Comparison of ENCODE assay signal across 8 mouse cellular contexts in the genomic region with DNA sequence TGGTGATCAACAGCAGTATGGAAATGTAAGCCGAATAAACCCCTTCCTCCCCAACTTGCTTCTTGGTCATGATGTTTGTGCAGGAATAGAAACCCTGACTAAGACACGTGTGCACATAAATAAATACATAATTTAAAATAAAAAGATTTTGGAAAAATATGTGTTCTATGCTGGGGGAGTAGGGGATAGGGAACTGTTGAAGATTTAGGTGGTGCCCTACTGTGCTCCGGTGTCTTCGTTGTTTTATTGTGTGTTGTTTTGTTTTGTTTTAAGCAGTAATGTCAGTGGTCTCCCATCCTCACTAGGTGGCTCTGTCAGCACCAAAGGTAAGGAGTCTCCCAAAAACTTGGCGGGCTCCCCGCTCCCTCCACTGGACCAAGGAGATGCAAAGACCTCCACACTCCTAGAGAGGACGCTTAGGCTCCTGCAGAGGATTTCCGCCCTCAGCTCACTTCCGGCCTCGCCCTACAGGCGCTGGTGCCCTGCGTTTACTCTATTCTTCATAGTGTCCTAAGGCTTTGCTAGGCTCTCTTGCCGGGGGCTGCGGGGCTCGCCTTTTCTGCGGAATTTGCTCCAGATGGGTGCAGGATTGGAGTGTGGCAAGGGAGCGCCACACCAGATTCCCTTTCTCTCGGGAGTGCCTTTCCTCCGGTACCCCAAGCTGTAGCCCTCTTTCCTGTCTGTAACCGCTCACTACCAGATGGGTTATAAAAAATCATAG. TPM values are rescaled to one million over a fixed set of nuclear protein-coding genes. Genes with fewer than 3 reads are reported as not detected.
DNase-seq lines count a peak whose midpoint lies in the region; ATAC-seq and TF ChIP-seq lines count a peak whose summit lies in the region.

No protein-coding gene starts in this region.

- ATAC-seq in activated CD4-positive, CD25-positive, alpha-beta regulatory T cell, adult 4 months = peak; percentile 97
- ATAC-seq in intestine, embryonic 14.5 days (replicated peaks; ENCODE audit: low FRiP score, low TSS enrichment, low read depth) = peak; percentile 83

- DNase-seq in gastrocnemius, postnatal 25 days = peak; percentile 55
- DNase-seq in intestine, embryonic 14.5 days (ENCODE audit: low spot score) = peak; percentile 86
- DNase-seq in left cerebral cortex, postnatal 10 days (ENCODE audit: extremely low spot score in 1 of 2, low spot score in 2 of 2) = peak; percentile 71 to 84
- peak; percentile 89 to 90 for DNase-seq in right cerebral cortex, postnatal 10 days (ENCODE audit: low spot score in 2 of 2)
- peak; percentile 58 to 71 for DNase-seq in urinary bladder, postnatal 4 days (ENCODE audit: low spot score in 2 of 2)

- H3K4me2 ChIP-seq in intestine, embryonic 14.5 days (ENCODE audit: low read length) = peak overlapping the region; percentile 74

- TF ChIP-seq CTCF in cortical plate, adult 2 months (IDR thresholded peaks at IDR 0.05; ENCODE audit: extremely low read depth, insufficient read depth, low read length) = no peak

- H3K4me1 ChIP-seq in cortical plate, adult 2 months (ENCODE audit: control insufficient read depth, insufficient read depth, low read length) = no peaks in the 10 kb centered on the region
- no peaks in the 10 kb centered on the region for H3K4me1 ChIP-seq in intestine, embryonic 14.5 days (replicated peaks; ENCODE audit: control insufficient read depth, insufficient read depth, low read length)
- H3K4me1 ChIP-seq in megakaryocyte, embryonic 14.5 days = peaks cover 19% of the 10 kb centered on the region

- no peaks in the 10 kb centered on the region for H3K9me3 ChIP-seq in intestine, embryonic 14.5 days (ENCODE audit: control insufficient read depth, low read length)
- H3K9me3 ChIP-seq in megakaryocyte, embryonic 14.5 days = peaks cover 14% of the 10 kb centered on the region

- peak overlapping the region; percentile 36; the same call in 1 of the 2 replicates for H3K27ac ChIP-seq in cortical plate, adult 2 months (ENCODE audit: insufficient read depth, low read length)
- peak overlapping the region; percentile 36; the same call in 1 of the 2 replicates for H3K27ac ChIP-seq in intestine, embryonic 14.5 days (ENCODE audit: low read depth)

- peak overlapping the region; percentile 62 for H3K9ac ChIP-seq in intestine, embryonic 14.5 days (ENCODE audit: low read length)

- peak overlapping the region; percentile 72 for H3K4me3 ChIP-seq in cortical plate, adult 2 months (ENCODE audit: insufficient read depth, low read length)
- H3K4me3 ChIP-seq in intestine, embryonic 14.5 days (ENCODE audit: low read depth, low read length) = peak overlapping the region; percentile 55
- H3K4me3 ChIP-seq in megakaryocyte, embryonic 14.5 days (replicated peaks) = peak overlapping the region; percentile 91

- peak; percentile 88 for TF ChIP-seq POLR2A in cortical plate, adult 2 months (IDR thresholded peaks at IDR 0.05; ENCODE audit: extremely low read depth, insufficient read depth, low read length)

- 16% methylated on average over 20 of the region's 20 CpGs for WGBS in intestine, embryonic 14.5 days

- no peaks in the 10 kb centered on the region for H3K36me3 ChIP-seq in intestine, embryonic 14.5 days (ENCODE audit: control insufficient read depth, insufficient read depth, low read length)
- no peaks in the 10 kb centered on the region for H3K36me3 ChIP-seq in megakaryocyte, embryonic 14.5 days (replicated peaks; ENCODE audit: low read length)

- intact Hi-C loops in left cerebral cortex, postnatal 10 days (cut with DNase I) = no loop called here

- H3K27me3 ChIP-seq in intestine, embryonic 14.5 days (replicated peaks; ENCODE audit: control insufficient read depth, insufficient read depth, low read length) = peaks cover 4% of the 10 kb centered on the region; the same call in 1 of the 2 replicates
- H3K27me3 ChIP-seq in megakaryocyte, embryonic 14.5 days (replicated peaks) = peaks cover 2% of the 10 kb centered on the region

RNA-seq across cellular contexts. Expression of gene Rgs9, which starts 14.1 kb away (rescaled TPM):
- polyA plus RNA-seq in activated CD4-positive, CD25-positive, alpha-beta regulatory T cell, adult 4 months (2017; shearing (Covaris generic)) = 1 to 10 TPM; 3.3 to 5.5 TPM
- 12.5 and 57.8 TPM in 2 replicates for polyA plus RNA-seq in cortical plate, adult 2 months (2012; rRNA removed)
- under 1 TPM in 1 of 2 experiments, not detected in 1; 0.19 TPM for total RNA-seq in gastrocnemius, postnatal 25 days (2021)
- 4.7 and 5.0 TPM in 2 replicates for polyA plus RNA-seq in intestine, embryonic 14.5 days (2014; fragmentation: Nextera tagmentation; extraction: Ambion mirVana)
- 10 to 100 TPM; 27.5 to 41.7 TPM for total RNA-seq in left cerebral cortex, postnatal 10 days (2021)
- 1.7 and 3.2 TPM in 2 replicates for polyA plus RNA-seq in megakaryocyte, embryonic 14.5 days (2012; ENCODE audit: insufficient read depth, low replicate concordance)

RNA-seq across cellular contexts. Expression of gene Gna13, which starts 50.6 kb away (rescaled TPM):
- polyA plus RNA-seq in activated CD4-positive, CD25-positive, alpha-beta regulatory T cell, adult 4 months (2017; shearing (Covaris generic)) = 10 to 100 TPM; 56.6 to 64.4 TPM
- polyA plus RNA-seq in cortical plate, adult 2 months (2012; rRNA removed) = 35.5 and 37.0 TPM in 2 replicates
- 10 to 100 TPM; 24.2 to 25.3 TPM for total RNA-seq in gastrocnemius, postnatal 25 days (2021)
- polyA plus RNA-seq in intestine, embryonic 14.5 days (2014; fragmentation: Nextera tagmentation; extraction: Ambion mirVana) = 36.9 and 38.0 TPM in 2 replicates
- total RNA-seq in left cerebral cortex, postnatal 10 days (2021) = 10 to 100 TPM; 46.3 TPM
- 42.6 and 60.8 TPM in 2 replicates for polyA plus RNA-seq in megakaryocyte, embryonic 14.5 days (2012; ENCODE audit: insufficient read depth, low replicate concordance)

Comparison
In these comparisons a context has a peak if more than half of its experiments do, and no peak if none do; other contexts are left out.
1. Peak in every context shown above with its lines: DNase-seq, ATAC-seq, H3K4me3 ChIP-seq and H3K27ac ChIP-seq.